Mouse (Mus musculus): ENCODE results near the gene Chek2. TPM values are rescaled to one million over a fixed set of nuclear protein-coding genes. Genes with fewer than 3 reads are reported as not detected.
"Not testable (repeated sequence)": the region's sequence is repeated elsewhere in the genome, so short reads cannot be mapped to it uniquely, and the experiment has no call there.

Gene Chek2
- polyA plus RNA-seq, 2 experiments from 2014 or later, result 7.4 to 10.6 TPM

GRCm38 (mm10) chr5:110840465-110840864, 686 bp downstream of the Chek2 start:
- ATAC-seq, result no peak

- no peak for ATAC-seq
These were observed 1.5 kb downstream of the Chek2 start for GRCm38 (mm10) chr5:110841046-110841862.

- no peak for ATAC-seq
These were observed 13.2 kb downstream of the Chek2 start for GRCm38 (mm10) chr5:110852990-110853389.

GRCm38 (mm10) chr5:110857091-110857490, 17.3 kb downstream of the Chek2 start:
- no peak for ATAC-seq

- no peak for ATAC-seq
These were observed 19.4 kb downstream of the Chek2 start for GRCm38 (mm10) chr5:110859013-110859650.

- ATAC-seq, result no peak
These were observed 20.7 kb downstream of the Chek2 start for GRCm38 (mm10) chr5:110860445-110860844.

- ATAC-seq, result no peak
These were observed 28.7 kb downstream of the Chek2 start for GRCm38 (mm10) chr5:110868460-110868859.

- no peak for ATAC-seq
These were observed 29.5 kb downstream of the Chek2 start for GRCm38 (mm10) chr5:110869242-110869669.

- ATAC-seq, result no peak
These were observed 33.4 kb downstream of the Chek2 start for GRCm38 (mm10) chr5:110873160-110873559.

- no peak for ATAC-seq
These were observed 34.9 kb downstream of the Chek2 start for GRCm38 (mm10) chr5:110874711-110875110.

GRCm38 (mm10) chr5:110875286-110875685, 35.5 kb downstream of the Chek2 start:
- no peak for ATAC-seq

GRCm38 (mm10) chr5:110877666-110878505, 38.1 kb downstream of the Chek2 start:
- no peak for ATAC-seq

GRCm38 (mm10) chr5:110878526-110878925, 38.7 kb downstream of the Chek2 start:
- not testable (repeated sequence) for ATAC-seq

GRCm38 (mm10) chr5:110879042-110879441, 39.3 kb downstream of the Chek2 start:
- no peak for ATAC-seq

GRCm38 (mm10) chr5:110879584-110880374, 40.0 kb downstream of the Chek2 start, which contains the start of gene Ttc28:
Gene Ttc28 (plus strand): TSS chr5:110879803.
- ATAC-seq, result peak; percentile 89

- no peak for ATAC-seq
These were observed 48.8 kb downstream of the Chek2 start for GRCm38 (mm10) chr5:110888596-110888995.

GRCm38 (mm10) chr5:110889945-110890344, 50.2 kb downstream of the Chek2 start:
- ATAC-seq, result no peak

GRCm38 (mm10) chr5:110890561-110890960, 50.8 kb downstream of the Chek2 start:
- no peak for ATAC-seq

- no peak for ATAC-seq
These were observed 57.5 kb downstream of the Chek2 start for GRCm38 (mm10) chr5:110897114-110897788.

GRCm38 (mm10) chr5:110898169-110898568, 58.4 kb downstream of the Chek2 start:
- no peak for ATAC-seq

- no peak for ATAC-seq
These were observed 59.0 kb downstream of the Chek2 start for GRCm38 (mm10) chr5:110898785-110899184.

GRCm38 (mm10) chr5:110900331-110900730, 60.6 kb downstream of the Chek2 start:
- no peak for ATAC-seq

Measured in activated CD4-positive, CD25-positive, alpha-beta regulatory T cell, adult 4 months (primary cell).